Mouse (Mus musculus) urinary bladder, postnatal 14 days (tissue): ENCODE measurements around the gene Gm28053.

Experiments used
- DNase-seq: peaks from one replicate; pipeline ENCODE4 v3.0.0; 2021; ENCODE audit warnings: low spot score

The Gm28053 gene

DNA sequence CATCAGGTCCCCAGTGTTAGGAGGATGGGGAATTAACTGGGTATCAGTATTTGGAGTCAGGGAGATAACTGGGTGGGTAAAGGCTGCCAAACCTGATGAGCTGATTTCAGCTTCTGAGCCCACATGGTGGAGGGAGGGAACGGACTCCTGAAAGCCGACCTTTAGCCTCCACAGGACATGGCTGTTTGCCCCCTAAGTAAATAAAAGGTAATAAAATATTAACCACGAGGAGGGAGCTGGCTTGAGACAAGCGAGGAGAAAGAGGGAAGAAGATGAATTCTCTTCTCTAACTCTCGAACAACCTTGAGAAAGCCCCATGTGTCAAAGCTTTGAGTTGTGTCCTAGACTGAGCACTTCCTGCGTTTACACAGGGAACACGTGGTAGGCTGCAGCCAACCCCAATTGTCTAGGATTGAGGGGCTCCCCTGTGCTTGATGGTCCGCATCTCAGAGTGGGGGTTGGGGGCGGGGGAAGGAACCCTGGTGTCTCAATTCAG, 23.4 kb downstream of the Gm28053 start:
- no peak for DNase-seq

DNA sequence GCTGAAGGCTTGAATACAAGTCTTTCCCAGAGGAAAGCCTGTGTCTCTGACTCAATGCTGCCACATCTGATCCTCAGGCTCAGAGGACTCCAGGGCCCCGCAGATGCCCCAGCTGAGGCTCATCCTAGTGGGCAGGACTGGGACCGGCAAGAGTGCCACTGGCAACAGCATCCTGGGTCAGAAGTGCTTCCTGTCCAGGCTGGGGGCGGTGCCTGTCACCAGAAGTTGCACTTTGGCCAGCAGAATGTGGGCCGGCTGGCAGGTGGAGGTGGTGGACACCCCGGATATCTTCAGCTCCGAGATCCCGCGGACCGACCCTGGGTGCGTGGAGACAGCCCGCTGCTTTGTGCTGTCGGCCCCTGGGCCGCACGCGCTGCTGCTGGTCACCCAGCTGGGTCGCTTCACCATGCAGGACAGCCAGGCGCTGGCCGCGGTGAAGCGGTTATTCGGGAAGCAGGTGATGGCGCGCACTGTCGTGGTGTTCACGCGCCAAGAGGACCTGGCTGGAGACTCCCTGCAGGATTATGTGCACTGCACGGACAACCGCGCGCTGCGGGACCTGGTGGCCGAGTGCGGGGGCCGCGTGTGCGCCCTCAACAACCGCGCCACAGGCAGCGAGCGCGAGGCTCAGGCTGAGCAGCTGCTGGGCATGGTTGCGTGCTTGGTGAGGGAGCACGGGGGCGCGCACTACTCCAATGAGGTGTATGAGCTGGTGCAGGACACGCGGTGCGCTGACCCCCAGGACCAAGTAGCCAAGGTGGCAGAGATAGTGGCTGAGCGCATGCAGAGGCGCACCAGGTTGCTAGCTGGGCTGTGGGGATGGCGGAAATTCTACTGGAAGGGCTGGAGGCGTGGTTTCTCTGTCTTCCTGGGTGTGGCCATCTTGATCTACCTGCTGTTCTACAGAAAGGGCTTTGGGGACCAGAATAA, 24.3 kb downstream of the Gm28053 start:
- DNase-seq: no peak

DNA sequence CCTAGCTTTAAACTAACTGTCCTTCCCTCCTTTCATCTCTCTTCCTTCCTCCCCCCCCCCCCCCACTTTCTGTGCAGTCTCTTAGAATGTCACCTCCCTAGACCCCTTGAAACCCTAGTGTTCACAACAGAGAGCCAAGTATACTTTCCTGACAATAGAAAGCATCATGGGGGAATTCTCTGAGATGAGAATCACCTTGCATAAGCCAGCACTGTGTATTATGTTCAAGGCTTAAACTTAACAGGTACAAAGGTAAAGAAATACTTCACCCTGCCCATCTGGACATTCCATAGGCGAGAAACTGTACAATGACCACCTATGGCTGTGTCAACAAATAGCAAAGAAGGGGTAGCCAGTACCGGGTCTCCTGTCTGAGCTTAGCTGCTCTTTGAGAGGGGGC, 27.1 kb downstream of the Gm28053 start:
- no peak for DNase-seq

GRCm38 (mm10) chr6:48745959-48746889, 27.8 kb downstream of the Gm28053 start, which contains the start of gene Gimap5:
Gene Gimap5 (plus strand): TSS chr6:48746197.
- DNase-seq: peak; percentile 27

- peak; percentile 24 for DNase-seq
These were observed 28.9 kb downstream of the Gm28053 start for GRCm38 (mm10) chr6:48747091-48747966.

DNA sequence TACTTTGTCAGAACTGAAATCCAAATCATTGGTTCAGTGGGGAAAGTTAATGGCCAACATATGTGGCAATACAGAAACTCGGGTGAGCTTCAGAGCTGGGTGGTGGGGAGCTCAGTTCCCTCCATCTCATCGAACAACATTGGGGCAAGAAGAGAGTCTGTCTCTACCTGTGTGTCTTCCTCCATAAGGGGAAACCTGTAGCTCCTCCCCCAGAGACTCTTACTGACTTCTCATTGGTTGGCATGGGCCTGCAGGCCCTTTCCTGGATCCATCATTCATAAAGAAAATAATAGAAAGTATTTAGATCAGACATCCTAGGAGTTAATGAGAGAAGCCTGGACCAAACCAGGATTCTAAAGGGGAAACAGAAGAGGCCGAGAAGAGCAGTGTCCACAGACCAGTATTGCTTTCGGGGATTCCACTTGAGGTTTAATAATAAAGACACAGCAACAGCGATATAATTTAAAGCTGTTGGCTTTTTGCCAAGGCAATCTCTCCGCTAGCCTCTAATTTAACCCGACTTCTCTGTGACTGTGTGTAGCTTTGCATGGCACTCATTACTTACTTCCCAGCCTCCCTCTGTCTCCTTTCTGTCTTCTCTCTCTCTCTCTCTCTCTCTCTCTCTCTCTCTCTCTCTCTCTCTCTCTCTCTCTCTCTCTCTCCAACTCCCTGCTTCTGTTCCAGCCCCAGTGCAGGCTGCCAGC, 45.3 kb downstream of the Gm28053 start:
- no peak for DNase-seq

DNA sequence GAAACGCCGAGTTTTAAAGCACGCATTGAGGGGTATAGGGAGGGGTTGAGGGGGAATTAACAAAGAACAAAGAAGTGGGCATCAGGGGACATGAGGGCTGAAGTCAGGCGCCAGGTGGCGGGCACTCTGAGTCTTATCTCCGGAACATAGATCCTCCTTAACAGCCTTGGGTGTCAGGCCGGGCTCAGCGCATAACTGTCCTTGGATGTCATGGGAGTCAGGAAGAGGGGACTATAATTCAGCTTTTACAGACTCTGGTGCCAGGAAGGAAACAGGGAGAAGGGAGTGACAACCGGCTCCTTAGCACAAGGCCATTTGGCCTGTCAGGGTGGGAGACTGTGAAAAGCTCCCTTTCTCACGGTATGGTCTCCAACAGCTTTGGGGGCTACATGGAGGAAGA, 46.1 kb downstream of the Gm28053 start:
- no peak for DNase-seq

- no peak for DNase-seq
These were observed 49.9 kb downstream of the Gm28053 start for GRCm38 (mm10) chr6:48768178-48768869.

GRCm38 (mm10) chr6:48768933-48769332, 50.5 kb downstream of the Gm28053 start:
- no peak for DNase-seq

DNA sequence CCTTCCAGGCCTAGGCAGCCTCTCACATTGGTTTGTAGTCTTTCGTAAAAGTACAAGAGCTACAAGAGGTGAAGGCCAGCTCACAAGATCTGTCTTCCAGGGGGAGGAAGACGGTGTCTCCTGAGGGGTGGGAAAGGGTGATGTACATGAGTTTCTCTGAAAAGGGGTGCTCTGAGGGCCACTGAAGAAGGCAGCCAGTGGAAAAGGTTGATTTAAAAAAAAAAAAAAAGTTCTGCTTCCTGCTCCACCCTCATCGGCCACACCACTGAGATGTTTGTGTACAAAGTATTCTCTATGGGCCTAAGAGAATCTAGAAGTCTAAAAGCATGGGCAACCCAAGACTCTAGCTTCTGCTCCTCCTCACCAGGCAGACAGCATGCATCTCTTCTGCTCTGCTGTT, 52.3 kb downstream of the Gm28053 start, which contains the start of gene Gimap3:
Gene Gimap3 (minus strand): TSS at position 156 of the 400 bp plus-strand sequence.
- no peak for DNase-seq

DNA sequence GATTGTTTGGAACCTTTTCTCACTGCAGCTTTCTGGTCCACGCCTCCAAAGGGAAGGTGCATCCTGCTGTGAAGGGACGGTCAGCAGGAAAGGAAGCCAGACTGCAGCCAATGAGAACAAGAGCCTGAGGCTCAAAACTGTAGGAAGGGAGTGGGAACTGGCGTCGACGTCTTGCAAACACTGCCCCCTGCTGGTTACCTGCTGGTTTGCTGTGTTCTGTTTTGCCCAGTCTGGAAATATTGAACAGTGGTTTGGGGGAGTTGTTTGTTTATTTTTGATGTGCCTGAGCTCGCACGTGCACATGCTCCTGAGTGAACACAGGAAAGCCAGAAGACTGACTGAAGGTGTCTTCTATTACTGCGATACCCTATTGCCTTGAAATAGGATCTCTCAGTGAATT, 53.6 kb downstream of the Gm28053 start:
- DNase-seq: peak; percentile 81

GRCm38 (mm10) chr6:48784406-48784805, 66.0 kb downstream of the Gm28053 start:
- no peak for DNase-seq

GRCm38 (mm10) chr6:48785189-48785588, 66.8 kb downstream of the Gm28053 start:
- peak; percentile 45 for DNase-seq

DNA sequence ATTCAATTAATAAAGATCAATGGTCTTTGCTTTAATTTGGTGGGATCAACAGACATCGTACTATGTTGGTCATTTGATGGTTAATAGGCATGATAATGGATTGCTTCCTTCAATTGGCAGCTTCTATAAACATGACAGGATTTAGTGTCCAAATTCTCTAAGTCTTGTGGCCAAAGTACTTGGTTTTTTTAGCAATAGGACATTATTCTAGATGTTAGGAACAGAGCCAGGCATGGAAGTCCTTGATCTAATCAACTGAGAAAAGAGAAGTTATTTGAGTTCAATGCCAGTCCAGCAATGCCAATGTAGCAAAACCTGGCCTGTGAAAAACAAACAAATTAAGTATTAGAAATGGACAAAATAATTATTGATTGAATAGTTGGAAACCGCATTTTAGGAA, 67.2 kb downstream of the Gm28053 start:
- no peak for DNase-seq

- DNase-seq: no peak
These were observed 69.5 kb downstream of the Gm28053 start for GRCm38 (mm10) chr6:48787867-48788266.

DNA sequence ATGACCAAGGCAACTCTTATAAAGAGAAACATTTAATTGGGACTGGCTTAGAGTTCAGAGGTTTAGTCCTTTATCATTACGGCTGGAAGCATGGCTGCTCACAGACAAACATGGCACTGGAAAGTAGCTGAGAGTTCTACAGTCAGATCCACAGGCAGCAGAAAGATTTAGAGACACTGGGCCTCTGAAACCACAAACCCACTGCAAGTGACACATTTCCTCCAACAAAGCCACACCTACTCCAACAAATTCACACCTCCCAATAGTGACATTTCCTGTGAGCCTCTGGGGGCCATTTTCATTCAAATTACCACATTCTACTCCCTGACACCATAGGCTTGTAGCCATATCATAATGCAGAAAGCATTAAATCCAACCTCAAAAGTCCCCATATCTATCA, 83.5 kb downstream of the Gm28053 start:
- no peak for DNase-seq
